Mouse (Mus musculus) erythroid progenitor cell, adult 5-6 weeks (primary cell): Measurements from ENCODE around the gene Doc2b. TPM values are rescaled to one million over a fixed set of nuclear protein-coding genes. Genes with fewer than 3 reads are reported as not detected.

Source experiments
- ATAC-seq: replicated peaks from 2 replicates; pipeline ENCODE4 v1.8.0; 2016; ENCODE audit warnings: moderate number of reproducible peaks, mild to moderate bottlenecking, moderate TSS enrichment, inconsistent platforms; ENCODE audit not compliant: poor library complexity, low FRiP score, severe bottlenecking
- total RNA-seq, 2 experiments: library from RNA; stranded (forward) in 1 of 2; stranded (reverse) in 1 of 2; fragments of 150-400 nt in 1 of 2; fragments of 186-747, 209-891 nt in 1 of 2; gene quantifications; 2 replicates each; pipeline versions ENCODE4 v1.2.3 to v1.2.4; 2015 to 2017; ENCODE audit warnings: low replicate concordance in 2 of 2

Doc2b gene
- total RNA-seq (2015; ENCODE audit: low replicate concordance) (not detected in 2 replicates), total RNA-seq (2017; ENCODE audit: low replicate concordance) (not detected in 2 replicates)

DNA sequence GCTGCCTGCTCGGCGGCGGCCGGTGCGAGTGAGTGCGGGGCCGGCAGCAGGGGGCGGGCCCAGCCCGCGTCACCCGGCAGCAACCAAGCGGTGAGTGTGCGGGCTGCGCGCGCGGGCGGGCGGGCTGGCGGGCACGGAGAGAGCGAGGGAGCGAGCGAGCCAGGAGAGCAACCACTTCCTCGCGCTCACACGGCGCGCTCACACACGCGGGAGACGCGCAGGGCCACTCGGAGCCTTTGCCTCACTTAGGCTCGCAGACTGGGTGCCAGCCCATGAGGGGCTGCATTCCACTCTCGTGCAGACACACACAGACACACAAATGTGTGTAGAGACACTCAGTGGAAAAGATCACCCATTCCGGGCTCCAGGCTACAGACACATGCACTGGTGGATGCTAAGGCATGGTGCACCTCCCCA is at the start of gene Doc2b:
Doc2b (minus strand) TSS at position 21 of the 417 bp plus-strand sequence.
- no peak for ATAC-seq

GRCm38 (mm10) chr11:75842904-75843619 is 47.2 kb upstream of the Doc2b start:
- no peak for ATAC-seq

- no peak for ATAC-seq
Measured at GRCm38 (mm10) chr11:75841503-75841902, 45.7 kb upstream of the Doc2b start.

DNA sequence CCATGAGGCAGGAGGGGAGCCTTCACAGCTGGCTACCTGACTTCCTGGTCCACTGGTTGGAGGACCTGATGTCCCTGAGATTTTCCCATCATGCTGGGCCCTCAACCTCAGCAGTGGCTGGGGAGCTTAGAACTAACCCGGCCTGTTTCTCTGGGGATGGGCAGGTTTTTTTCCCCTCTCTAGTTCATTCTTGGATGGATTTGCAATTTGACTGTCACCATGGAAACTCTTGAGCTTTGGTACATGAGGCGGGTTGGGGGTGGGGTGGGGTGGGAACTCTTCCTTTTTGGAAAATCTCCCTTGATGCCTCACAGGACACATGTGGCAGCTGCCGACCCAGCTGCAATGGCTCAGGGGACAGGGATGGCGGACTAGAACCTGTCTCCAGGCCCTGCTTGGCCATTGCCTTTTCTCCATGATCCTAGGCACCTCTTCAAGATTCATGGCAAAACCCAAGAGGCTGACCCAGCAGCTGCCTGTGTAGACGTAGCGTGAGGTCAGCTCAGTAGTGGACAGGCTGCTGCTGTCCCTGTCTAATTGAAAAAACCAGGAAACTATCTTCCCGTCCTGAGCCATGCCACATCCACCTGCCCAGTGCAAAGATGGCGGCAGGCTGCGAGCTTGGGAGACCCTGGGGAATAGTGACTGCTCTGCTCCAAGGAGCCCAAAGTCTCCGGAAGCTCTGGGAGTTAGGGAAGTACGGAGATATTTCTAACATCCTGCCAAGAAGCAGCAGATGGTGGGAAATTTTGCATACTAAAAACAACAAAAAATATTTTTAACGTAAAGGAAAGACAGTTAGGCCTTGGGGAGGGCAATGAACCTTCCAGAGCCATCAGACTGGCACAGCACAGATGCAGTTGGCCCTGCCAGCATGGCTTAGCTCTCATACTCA is 43.9 kb upstream of the Doc2b start:
- no peak for ATAC-seq

DNA sequence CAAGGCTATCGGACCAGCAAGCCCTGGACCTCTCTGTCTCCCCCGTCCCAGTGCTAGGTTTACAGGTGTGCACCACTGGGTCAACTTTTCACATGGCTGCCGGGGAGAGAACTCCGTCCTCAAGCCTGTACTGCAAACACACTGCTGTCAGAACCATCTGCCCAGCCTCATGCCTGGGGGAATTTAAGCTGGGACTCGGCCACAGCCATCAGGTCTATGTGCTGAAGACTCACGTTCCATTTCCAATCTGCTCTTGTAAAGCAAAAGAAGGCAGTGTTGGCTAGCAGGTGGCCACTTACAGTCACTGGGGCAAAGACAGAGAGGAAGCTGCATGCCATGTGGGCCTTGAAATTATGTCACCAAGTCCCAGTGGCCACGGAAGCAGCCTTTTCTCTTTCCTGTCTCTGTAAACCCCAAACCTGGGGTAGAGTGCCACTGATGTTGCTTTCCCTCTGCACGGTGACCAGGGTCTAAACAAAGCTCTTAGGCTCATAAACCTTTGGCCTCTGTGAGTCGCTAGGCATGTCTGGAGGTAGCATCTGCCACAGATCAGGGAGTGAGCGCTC is 43.1 kb upstream of the Doc2b start:
- ATAC-seq: no peak

GRCm38 (mm10) chr11:75836240-75836610 is 40.4 kb upstream of the Doc2b start:
- ATAC-seq: no peak

DNA sequence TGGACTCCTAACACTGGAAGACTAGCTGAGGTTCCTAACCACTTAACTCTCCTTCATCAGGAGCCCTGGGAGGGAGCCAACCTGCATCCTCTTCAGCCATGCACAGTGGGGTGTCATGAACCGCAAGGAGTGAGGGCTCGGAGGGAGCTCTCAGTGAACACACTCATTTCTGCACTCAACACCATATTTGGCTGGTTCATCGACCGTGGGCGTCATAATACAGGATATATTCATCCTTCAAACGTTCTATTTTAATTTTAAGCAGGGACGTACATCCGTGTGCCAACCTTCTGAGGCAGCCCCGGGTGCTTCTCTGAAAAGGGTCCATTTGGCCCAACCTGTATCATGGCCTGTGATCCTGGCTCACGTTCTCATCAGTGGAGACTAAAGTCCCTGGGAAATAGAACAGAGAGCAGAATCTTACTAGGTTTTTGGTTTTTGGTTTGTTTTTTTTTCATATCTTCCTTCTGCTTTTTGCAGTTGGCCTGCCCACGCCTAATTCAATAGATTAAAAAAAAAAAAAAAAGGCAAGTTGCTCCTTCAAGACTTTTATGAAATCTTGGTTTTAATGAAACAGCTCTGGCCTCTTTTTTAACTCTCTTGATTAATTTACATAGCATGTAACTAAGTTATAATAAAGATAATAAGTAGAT is 39.9 kb upstream of the Doc2b start:
- no peak for ATAC-seq

GRCm38 (mm10) chr11:75833081-75833480 is 37.2 kb upstream of the Doc2b start:
- ATAC-seq: no peak

DNA sequence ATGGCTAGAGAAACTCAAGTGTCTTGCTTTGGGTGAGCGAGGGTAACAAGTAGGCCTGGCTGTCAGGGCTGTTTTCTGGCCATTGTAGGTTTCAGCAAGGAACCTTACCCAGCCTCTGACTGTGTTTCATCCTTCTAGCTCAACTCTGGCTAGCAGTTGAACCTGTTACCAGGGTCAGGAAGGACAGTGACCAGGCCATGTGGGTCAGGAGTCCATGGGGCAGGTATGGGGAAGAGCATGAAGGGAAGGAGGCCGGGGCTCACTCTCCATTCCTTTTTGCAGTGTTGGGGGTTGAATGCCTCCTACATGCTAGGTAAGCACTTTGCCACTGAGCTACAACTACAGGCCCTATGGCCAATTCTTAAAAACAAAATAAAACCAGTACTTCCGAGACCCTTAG is 34.5 kb upstream of the Doc2b start:
- ATAC-seq: no peak

- no peak for ATAC-seq
Measured at GRCm38 (mm10) chr11:75827414-75827813, 31.6 kb upstream of the Doc2b start.

DNA sequence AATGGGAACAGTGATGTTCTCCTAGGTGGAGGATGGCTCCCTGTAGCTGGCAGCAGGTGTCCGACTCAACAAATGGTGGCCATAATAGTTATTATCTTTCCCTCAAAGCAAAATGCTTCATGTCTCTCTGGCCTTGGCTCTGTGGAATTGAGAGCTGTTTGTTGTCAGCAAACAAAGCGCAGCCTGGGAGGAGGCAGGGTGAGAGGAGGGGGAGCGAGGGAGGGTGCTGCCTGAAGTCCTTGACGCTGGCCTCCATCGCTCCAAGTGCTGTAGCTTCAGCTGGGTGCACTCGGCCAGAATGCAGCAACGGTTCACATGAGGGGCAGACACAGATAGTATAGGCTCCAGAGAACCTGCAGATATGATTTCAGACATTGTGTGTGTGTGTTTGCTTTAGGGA is 27.7 kb upstream of the Doc2b start:
- ATAC-seq: no peak

DNA sequence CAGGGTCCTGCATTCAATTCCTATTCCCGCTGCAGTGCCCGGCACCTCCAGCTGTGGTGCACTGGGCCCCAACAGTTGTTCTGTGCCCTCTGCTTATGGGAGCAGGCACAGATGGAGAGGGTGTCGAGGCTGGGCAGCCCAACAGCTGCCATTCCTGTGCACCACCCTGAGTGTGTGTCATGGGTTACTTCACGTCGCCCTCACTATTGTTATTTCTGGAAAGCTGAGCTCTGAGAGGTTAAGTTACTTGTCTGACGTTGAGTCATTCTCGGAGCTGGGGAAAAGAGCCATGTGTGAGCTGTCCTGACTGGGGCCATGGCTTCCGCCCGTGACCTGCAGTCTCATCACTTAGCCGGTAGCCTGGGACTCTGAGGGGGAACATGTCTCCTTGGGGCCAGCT is 17.2 kb upstream of the Doc2b start:
- ATAC-seq: no peak

DNA sequence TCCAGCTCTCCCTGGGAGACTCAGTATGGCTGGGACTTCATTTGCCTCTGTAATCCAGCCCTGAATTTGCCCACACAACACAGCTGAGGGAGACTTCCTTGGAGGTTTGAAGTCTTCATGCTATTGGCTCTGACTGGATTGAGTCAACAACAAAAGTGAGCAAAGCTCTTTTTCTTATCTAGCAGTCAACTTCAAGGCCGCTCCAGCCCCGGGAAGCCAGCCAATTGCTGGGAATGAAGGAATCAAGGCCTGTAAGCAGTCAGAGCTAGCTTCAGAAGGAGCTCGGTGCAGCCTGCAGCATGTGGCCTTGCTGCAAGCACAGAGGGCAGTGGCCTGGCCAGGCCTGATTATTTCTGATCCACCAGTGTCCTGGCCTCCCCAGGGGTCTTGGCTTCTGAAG is 16.1 kb upstream of the Doc2b start:
- ATAC-seq: no peak

- ATAC-seq: no peak
Measured at GRCm38 (mm10) chr11:75810526-75810925, 14.7 kb upstream of the Doc2b start.

DNA sequence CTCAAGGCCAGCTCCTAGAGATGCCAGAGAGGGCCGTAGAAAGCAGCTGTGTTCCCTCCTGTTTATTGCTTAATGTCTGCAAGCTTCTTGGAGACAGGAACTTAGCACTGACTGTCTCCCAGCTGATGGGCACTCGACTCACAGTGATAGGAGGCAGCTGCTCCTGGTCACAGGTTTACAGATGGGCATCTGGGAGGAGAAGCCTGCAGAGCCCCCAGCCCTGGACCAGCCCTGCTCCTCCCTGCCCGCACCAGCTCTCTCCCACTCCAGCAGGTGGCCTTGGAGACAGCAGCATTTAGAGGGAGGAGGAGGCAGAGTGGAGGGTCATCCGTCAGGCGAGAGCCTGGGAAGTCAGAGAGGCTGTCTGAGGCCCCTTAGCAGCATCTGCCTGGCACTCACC is 11.6 kb upstream of the Doc2b start:
- no peak for ATAC-seq

DNA sequence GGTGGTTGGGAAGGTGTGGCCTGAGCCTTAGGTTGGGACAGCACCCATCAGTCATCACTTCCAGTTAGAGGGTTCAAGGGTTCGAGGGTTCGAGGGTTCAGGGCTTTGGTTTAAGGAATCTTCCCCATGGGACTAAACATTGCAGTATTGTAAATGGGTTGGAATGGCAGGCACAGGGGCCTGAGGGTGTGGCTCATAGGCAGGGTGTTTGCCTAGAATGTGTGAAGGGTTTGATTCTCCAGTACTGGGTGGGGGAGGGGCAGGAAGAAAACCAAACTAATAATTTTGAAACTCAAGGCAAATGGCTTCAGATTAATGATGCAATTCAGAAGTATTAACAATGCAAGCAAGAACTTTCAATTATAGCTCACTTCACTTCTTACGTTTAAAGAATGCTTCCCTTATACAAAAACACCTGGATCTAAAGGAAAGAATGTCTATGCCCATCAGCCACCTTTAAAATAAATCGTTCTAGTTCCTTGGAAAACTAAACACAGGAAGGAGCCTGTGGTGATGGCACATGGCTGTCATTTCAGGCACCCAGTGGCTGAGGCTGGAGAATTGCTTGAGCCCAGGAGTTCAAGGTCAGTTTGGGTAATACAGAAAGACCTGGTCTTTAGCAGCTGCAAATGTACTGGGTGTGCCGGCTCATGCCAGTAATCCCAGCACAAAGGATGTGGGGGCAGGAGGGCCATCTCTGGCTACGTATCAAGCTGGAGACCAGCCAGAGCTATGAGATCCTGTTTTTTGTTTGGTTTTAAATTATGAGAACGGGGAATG is 6.1 kb upstream of the Doc2b start:
- ATAC-seq: no peak

- ATAC-seq: no peak
Measured at GRCm38 (mm10) chr11:75801369-75801768, 5.5 kb upstream of the Doc2b start.

GRCm38 (mm10) chr11:75796536-75797246 is 842 bp upstream of the Doc2b start:
- ATAC-seq: no peak

DNA sequence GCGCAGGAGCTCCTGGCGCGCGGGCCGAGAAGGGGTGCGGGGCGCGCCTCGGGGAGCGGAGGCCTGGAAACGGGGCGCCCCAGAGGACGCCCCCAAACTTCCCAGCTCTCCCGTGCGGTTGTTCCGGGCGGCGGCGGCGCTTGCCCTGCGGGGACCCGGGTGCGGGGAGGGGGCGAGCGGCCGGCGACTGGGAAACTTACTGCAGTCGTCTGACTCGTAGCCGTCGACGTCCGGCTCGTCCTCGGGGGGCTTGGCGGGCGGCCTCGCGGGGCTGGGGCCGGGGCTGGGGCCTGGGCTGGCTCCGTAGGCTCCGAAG is 570 bp downstream of the Doc2b start:
- ATAC-seq: no peak
